Mouse (Mus musculus) olfactory bulb, adult 2 months (tissue): ENCODE measurements at regions not wholly inside any gene's neighbourhood (a gene's known extent, or its start where the extent isn't known, plus 50 kb on each side); places are given as distances from the start of the nearest gene placed in this dataset.

ENCODE experiments used
- CTCF ChIP-seq: fragments of 200-500 bp; IDR thresholded peaks from 2 replicates; pipeline ENCODE4 v1.5.1; 2012; ENCODE audit warnings: low read depth, mild to moderate bottlenecking, low read length, moderate library complexity; ENCODE audit not compliant: insufficient read depth
- POLR2A ChIP-seq: fragments of 200-500 bp; IDR thresholded peaks from 2 replicates; pipeline ENCODE4 v1.6.1; 2012; ENCODE audit warnings: mild to moderate bottlenecking, low read depth, low read length, moderate library complexity; ENCODE audit not compliant: insufficient read depth

DNA sequence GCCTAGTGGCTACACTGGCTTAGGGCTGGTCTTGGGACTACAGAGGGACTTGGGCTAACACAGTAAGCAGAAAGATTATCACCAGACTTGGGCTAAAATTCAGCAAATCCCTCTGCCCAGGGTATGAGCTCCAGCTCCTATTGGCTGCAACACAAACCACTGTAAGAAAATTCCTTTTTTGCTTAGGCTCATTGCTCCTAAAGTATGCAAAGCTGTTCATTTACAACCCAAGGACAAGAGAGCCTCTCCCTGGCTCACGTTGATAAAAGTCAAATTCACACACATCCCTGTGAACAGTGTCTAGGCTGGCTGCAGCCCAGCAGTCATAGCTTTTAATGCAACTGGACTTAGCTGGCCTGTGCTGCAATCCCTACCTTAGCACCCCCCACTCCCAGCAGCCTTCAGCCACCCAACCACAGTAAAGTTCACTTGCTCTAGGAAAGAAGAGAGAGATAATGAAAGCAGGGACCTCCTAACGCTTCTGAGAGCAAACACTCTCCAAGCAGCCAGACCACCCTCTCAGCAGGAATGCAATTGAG is 247.6 kb downstream of the Tgfb2 start:
- TF ChIP-seq POLR2A, result no peak
- TF ChIP-seq CTCF, result no peak
